Mouse (Mus musculus) layer of hippocampus, postnatal 10 days (tissue): ENCODE data around the gene Grik3. TPM values are rescaled to one million over a fixed set of nuclear protein-coding genes. Genes with fewer than 3 reads are reported as not detected.
"Not testable (repeated sequence)": the region's sequence is repeated elsewhere in the genome, so short reads cannot be mapped to it uniquely, and the experiment has no call there.

Source experiments
- DNase-seq, 2 experiments: peaks; one replicate each; pipeline ENCODE4 v3.0.0; 2021; ENCODE audit warnings: low spot score in 2 of 2
- total RNA-seq, 2 experiments: library from RNA; stranded (reverse); gene quantifications; 2 replicates each; pipeline ENCODE4 v1.2.3; 2021

The Grik3 gene
- total RNA-seq, 2 experiments from 2014 or later, result 32.8 to 34.5 TPM

GRCm38 (mm10) chr4:125587577-125587976 lies 97.1 kb downstream of the Grik3 start:
- DNase-seq, result no peak

- DNase-seq, result no peak
Measured at GRCm38 (mm10) chr4:125590241-125590919, 99.9 kb downstream of the Grik3 start.

GRCm38 (mm10) chr4:125592663-125593062 lies 102.2 kb downstream of the Grik3 start:
- no peak for DNase-seq

GRCm38 (mm10) chr4:125595011-125595410 lies 104.5 kb downstream of the Grik3 start:
- DNase-seq, result no peak

GRCm38 (mm10) chr4:125598677-125599076 lies 108.2 kb downstream of the Grik3 start:
- no peak for DNase-seq

GRCm38 (mm10) chr4:125599510-125600005 lies 109.1 kb downstream of the Grik3 start:
- DNase-seq, result no peak

- no peak for DNase-seq
Measured at GRCm38 (mm10) chr4:125600642-125601041, 110.1 kb downstream of the Grik3 start.

GRCm38 (mm10) chr4:125601301-125601700 lies 110.8 kb downstream of the Grik3 start:
- no peak for DNase-seq

- no peak for DNase-seq
Measured at GRCm38 (mm10) chr4:125604494-125604893, 114.0 kb downstream of the Grik3 start.

GRCm38 (mm10) chr4:125606147-125606546 lies 115.6 kb downstream of the Grik3 start:
- no peak for DNase-seq

- no peak for DNase-seq
Measured at GRCm38 (mm10) chr4:125607397-125608042, 117.0 kb downstream of the Grik3 start.

GRCm38 (mm10) chr4:125608896-125609295 lies 118.4 kb downstream of the Grik3 start:
- not testable (repeated sequence) for DNase-seq

- no peak for DNase-seq
Measured at GRCm38 (mm10) chr4:125609320-125610306, 119.1 kb downstream of the Grik3 start.

GRCm38 (mm10) chr4:125617851-125618250 lies 127.4 kb downstream of the Grik3 start:
- DNase-seq, result no peak

GRCm38 (mm10) chr4:125618524-125619320 lies 128.2 kb downstream of the Grik3 start:
- no peak for DNase-seq

GRCm38 (mm10) chr4:125624885-125625678 lies 134.6 kb downstream of the Grik3 start:
- DNase-seq, result no peak

- peak; percentile 62 to 74 for DNase-seq
Measured at GRCm38 (mm10) chr4:125629544-125629943, 139.0 kb downstream of the Grik3 start.

GRCm38 (mm10) chr4:125635037-125635436 lies 144.5 kb downstream of the Grik3 start:
- no peak for DNase-seq

GRCm38 (mm10) chr4:125636616-125637304 lies 146.3 kb downstream of the Grik3 start:
- DNase-seq, result no peak
